Mouse (Mus musculus) left cerebral cortex, postnatal 25 days (tissue): ENCODE results near the gene 5730522E02Rik. TPM values are rescaled to one million over a fixed set of nuclear protein-coding genes. Genes with fewer than 3 reads are reported as not detected.
A peak's percentile ranks its signal among the peaks of the same experiment; 100 is the strongest.
"Not testable (repeated sequence)": the region's sequence is repeated elsewhere in the genome, so short reads cannot be mapped to it uniquely, and the experiment has no call there.

Experiments
- DNase-seq, 2 experiments: peaks; one replicate each; pipeline ENCODE4 v3.0.0; 2022; ENCODE audit warnings: low spot score in 2 of 2, mixed read lengths in 1 of 2
- intact Hi-C: fragments of 180-260 bp; cut with DNase I; formaldehyde crosslinking; loops from one replicate; pipeline ENCODE4 v1.15.1; 2025
- total RNA-seq, 2 experiments: library from RNA; stranded (reverse); gene quantifications; 2 replicates each; pipeline ENCODE4 v1.2.3; 2021

Gene 5730522E02Rik
- 10 to 100 TPM; 12.4 to 13.0 TPM for total RNA-seq

DNA sequence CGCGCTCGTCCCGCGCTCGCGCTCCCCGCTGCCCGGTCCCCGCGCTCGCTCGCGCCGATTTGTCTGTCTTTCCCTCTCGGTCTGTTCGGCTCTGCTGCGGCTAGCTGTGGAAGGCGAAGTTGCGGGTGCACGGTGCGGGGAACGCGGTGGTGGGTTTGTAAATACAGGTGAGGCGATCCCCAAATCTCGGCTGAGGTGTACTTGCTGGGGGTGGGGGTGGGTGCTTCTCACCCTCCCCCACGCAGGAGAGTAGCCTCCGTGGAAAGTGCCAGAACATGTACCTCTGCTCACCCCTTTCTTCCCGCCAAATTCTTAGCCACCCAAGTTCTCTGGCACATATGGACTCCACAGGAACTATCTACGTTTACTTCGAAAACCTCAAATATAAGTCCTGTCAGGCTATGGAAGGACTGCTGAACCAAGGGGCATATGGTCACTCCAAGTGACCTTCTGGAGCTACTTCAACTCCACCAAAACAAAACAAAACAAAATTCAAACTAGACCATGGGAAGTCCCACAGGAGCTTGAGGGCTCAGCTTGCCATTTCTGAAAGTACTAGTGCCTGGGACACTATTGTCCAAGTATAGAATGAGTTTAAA lies at the start of gene 5730522E02Rik:
Gene 5730522E02Rik (minus strand): TSS at position 182 of the 599 bp plus-strand sequence.
- DNase-seq, result peak in 1 of 2 experiments; percentile 15
- intact Hi-C loops, result no loop called here

DNA sequence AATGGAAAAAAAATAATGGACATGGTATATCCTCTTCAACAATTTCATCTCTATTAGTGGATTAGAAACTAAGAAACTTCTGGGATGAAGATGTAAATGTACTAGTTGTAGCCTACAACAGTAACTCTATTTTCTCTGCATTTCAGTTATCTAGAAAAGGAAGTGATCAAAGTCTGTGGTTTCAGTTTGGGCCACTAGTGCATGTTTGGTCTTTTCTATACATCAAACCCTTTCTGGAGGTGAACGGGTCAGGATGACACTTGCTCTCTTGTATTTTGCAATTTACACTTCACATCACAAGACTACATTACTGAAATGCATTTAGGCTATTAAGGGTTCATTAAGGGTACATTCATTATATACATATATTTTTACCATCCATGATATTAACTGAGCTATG lies 26.0 kb upstream of the 5730522E02Rik start:
- DNase-seq, result no peak
- intact Hi-C loops, result no loop called here

DNA sequence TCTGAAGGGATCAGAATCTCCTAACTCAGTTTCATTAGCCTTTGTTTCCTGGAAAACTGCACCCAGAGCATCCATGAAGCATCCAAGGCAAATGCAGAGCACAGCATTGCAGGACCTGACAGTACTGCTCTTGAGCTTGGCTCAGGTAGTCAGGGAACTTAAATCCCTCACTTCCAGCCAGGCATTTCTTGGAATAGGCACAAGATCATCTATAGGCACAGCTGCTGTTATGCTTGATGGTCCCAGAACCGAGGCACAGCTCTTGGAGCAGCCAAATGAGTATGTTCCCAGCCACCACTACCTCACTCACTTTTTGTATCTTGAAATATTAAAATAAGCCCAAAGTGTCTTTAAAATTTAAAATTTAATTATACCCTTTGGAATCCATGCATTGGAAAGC lies 19.3 kb upstream of the 5730522E02Rik start:
- intact Hi-C loops, result no loop called here

DNA sequence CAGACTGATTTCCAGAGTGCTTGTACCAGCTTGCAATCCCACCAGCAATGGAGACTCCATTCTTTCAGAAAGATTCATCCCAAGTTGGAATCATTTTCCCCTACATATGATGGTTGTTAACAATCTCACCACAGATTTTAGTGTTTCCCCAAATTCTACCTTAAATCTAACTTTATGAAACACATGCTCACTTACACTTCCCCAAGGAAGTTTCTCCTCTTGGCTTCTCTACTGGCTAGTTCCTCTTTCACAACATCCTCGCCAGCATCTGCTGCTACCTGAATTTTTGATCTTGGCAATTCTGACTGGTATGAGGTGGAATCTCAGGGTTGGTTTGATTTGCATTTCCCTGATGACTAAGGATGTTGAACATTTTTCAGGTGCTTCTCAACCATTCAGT lies 3.1 kb upstream of the 5730522E02Rik start:
- DNase-seq, intact Hi-C loops: not testable (repeated sequence)

More for the DNA sequence above, 19.3 kb upstream of the 5730522E02Rik start:
- DNase-seq, result peak in 1 of 2 experiments; percentile 13

DNA sequence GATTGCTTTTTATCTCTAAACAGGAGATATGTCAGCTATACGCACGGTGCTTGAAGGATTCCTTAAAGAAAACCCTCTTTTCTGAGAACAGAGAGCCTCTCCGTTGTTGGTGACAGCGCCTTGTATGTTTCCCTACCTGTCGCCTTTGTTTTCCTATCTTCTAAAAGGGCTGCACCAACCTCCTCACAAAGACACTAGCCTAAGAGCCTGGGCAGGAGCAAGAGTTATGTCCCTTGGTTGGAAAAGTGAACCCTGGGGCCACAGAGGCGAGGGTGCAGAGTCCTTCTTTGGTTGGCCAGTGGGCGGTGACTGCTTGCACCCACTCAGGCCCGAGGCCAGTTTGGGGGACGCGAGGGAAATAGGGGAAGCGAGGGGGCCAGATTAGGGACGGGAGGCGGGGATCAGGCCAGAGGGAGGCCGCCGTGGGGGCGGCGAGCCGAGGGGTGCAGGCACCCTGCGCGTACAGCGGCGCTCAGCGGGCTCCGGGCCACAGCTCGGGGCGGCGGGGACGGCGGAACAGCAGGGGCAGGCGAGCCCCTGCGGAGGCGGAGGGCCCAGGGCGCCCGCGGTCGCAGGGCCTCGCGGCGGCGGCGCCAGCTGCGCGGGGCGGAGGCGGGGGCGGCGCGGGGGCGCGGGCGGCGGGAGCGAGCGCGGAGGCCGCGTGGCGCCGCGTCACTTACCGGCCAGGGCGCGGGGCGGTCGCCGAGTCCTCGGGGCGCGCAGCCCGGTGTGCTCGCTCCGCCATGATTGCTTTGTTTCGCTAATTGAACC lies 567 bp downstream of the 5730522E02Rik start:
- peak; percentile 43 to 48 for DNase-seq
- intact Hi-C loops, result loop anchor here (10.0 kb wide), 2 partner anchors 755 to 785 kb away; no protein-coding TSS in a partner anchor

DNA sequence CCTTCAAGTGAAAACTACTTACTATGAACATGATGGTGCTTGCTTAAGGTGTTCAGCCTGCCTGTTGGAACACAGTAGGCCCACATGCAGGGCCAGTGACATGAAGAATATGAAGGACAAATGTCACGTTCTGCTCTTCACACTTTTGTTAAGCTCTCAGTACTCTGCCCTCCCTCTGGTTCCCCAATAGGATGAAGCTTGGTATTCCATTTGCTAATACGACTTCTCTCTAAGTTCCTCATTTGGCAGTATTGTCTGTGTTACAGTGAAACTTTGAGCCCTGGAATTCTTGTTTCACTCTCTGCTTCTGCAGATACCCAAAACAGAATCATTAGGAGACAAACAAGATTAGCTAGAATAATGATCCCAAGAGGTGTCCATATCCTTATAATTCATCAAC lies 7.1 kb downstream of the 5730522E02Rik start:
- intact Hi-C loops, result loop anchor here (5.0 to 10.0 kb wide), 4 partner anchors 289 to 791 kb away; no protein-coding TSS in a partner anchor
- no peak for DNase-seq

DNA sequence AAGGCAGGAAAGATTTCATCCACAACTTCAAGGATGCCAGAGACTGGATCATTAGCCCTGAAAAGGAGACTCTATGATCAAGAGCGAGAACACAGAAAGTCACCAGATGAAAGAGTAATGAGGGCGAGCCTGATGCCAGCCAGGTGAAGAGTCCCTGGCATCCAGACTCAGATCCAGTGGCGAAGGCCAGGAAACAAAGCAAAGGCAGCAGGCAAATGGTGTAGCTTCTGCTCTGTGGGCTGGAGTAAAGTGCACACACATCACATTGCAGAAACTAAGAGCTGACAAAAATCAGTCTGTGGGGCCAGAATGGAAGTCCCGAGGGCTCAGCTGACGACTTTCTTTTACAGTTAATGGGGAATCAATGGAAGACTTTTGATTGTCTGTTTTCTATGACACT lies 7.7 kb downstream of the 5730522E02Rik start:
- intact Hi-C loops, result loop anchor here (5.0 to 10.0 kb wide), 4 partner anchors 289 to 792 kb away; no protein-coding TSS in a partner anchor
- no peak for DNase-seq

DNA sequence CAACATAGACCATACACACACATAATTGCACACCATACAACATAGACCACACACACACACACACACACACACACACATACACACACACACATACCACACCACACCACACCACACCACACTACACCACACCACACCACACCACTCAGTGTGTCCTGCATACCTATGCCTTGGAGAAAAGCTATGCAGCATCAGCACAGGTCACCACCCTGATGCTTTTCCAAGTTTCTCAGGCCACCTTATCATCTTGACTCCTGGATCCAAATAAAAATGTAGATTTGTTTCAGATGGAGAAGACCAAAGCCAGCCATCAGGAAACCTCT lies 8.8 kb downstream of the 5730522E02Rik start:
- DNase-seq, result no peak
- intact Hi-C loops, result loop anchor here (5.0 to 10.0 kb wide), 4 partner anchors 291 to 793 kb away; no protein-coding TSS in a partner anchor

DNA sequence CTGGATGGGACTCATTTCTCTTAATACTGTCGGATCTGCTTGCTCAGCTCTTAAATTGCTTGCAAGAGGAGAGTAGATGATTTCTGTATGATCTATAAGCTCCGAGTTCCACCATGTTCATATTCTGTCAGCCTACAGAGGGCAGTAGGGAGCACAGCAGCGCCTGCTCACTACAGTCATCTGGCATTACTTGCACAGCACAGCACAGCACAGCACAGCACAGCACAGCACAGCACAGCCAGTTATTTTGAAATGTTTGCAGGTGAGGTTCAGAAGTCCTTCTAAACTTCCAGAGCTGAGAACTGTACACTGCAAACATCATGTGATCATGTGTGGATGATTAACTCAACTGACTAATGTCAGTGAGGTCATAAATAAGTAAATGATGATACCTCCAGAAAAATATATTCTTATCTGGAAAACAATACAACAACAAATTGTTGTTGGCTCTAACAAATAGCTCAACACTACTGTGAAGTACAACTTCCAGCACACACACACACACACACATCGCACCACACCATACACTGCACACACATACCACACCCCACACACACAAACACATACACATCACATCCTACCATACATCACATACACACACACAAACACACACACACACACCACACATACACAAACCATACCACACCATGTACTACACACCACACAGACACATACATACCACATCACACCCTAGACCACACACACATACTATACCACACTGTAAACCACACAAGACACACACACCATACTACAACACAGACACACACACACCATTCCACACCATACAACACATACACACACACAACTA lies 9.4 kb downstream of the 5730522E02Rik start:
- intact Hi-C loops, result loop anchor here (5.0 to 10.0 kb wide), 4 partner anchors 291 to 794 kb away; no protein-coding TSS in a partner anchor
- DNase-seq, result peak; percentile 37 to 65

DNA sequence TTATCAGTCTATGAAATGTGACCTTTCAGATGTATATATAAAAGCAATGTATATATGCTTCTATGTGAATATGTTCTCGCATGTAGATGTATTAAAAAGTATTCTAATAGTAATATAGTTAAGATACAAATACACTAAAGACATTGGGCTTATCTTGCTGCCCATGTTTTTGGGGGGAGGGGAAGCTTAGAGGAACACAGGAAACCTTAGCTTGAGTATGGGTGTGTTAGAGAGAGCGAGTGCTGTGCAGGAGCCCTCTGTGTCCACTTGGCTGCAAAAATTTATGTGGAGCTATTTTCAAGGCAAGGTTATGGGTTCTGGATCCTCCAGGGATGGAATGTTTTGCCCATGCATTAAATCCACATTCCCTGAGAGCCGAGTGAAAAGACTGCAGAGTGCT lies 15.1 kb downstream of the 5730522E02Rik start:
- intact Hi-C loops, result no loop called here
- DNase-seq, result no peak

DNA sequence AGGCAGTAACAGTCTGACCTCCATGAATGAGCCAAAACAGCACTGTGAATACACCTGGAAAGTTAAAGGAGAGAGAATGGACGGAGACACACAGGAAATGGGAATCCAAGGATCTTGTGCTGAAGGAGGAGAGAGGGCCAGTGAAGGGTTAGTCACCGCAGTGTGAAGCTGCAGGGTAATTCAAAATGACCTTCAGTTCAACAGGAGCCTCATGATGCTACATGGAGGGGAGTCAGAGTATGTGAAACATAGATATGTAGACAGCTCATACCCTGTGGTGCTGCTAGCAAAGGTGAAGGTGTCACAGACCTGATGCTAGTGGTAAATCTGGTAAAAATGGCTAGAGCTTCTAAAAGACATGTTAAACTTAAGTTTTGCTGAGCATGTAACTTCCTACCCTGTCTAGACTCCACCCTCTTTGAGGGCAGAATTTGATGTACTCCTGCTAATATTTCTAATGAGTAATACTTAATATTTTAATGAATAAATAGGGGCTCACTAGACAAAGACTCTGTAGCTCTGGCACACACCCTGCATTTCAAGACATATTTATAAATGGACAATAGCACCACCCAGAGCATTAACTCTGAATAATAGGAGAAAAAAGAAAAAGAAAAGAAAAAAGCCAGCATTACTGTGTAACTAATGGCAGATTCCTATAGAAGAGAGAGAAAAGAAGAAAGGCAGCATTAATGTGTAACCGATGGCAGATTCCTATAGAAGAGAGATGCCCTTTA lies 23.2 kb downstream of the 5730522E02Rik start:
- DNase-seq, result no peak
- intact Hi-C loops, result no loop called here

DNA sequence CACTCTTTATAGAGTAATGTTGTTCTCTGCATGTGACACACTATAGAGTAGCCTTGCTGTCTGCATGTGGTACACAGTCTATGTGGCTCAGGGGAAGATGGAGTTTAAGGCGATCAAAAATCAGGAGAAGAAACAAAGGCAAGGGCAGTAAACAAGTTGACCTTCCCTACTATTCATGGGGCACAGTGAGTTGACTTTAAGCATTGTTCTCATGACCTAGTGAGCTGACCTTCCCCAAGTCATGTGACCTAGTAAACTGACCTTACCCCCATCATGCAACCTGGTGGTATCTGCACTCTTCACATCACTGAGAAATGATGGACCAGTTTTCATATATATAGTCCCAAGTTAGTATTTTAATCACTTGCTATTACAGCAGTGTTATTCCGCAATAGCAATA lies 40.0 kb downstream of the 5730522E02Rik start:
- DNase-seq, result no peak
- intact Hi-C loops, result no loop called here

DNA sequence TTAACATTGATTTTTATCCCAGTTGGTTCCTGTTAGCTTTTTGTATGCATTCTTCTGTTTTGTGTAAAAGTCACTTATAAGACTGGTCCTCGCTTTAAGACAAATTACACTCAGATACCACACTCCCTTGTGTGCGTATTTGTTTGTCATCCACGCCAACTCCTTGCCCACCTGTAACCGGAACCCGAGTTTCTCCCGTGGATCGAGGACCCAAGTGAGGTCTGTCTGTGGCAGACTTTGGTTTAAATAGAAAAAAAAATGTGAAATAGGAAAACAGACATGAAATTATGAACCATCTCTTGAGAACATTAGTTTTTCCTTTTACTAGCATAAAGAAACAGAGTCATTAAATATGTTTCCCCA lies 43.0 kb downstream of the 5730522E02Rik start:
- DNase-seq, result no peak
- intact Hi-C loops, result no loop called here

DNA sequence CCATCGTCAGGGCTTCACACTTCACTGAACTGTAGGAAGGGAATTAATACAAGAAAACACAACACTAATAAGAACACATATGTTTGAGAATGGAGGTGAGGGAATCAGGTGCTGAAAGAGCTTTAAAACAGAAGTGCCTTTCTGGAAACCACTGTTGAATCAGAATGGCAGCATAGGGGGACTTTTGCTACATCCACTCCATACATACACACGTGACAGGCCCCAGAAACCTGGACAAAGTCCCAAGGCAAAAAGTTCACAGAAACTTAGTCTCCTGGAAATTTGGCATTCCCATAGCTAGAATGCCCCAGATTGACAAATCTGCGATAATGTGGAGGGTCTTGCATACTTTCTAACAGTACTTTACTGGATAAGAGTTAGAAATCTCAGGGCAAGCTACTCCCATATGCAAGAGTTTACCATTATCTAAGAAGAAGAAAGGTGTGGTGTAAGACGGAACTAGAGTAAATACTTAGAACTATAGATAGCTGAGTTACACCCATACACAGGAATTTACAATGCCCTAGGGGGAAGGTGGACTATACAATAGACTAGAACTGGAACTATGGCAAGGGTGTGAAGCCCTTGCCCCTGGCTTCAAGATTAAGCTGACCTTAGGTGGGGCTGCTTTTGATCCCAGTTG lies 43.5 kb downstream of the 5730522E02Rik start:
- DNase-seq, result no peak
- intact Hi-C loops, result no loop called here

DNA sequence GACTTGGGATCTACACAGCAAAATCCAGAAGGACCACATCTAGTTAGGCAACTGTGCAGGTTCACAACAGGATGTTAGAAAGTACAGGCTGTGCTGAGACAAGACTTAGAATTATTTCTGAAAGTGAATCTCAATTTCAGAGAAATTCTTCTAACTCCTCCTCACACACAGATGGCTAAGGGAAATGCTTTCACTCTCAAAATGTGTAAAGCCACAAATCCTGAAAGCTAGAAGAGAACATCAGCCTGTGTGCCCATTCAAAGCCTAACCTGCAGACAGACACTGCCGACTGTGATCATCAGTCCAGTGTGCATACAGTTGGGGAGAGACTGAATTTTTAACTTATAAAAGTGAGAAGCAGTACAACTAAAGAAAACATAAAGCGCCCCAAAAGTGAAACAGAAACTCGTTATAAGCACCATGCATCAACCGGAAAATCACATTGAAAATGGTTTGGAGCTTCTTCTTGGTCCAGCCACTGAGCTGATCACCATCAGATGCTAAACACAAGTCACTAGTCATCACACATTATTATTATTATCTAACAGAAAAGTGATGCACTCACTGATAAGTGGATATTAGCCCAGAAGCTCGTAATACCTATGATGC lies 45.8 kb downstream of the 5730522E02Rik start:
- DNase-seq, result peak; percentile 30 to 67
- intact Hi-C loops, result no loop called here

DNA sequence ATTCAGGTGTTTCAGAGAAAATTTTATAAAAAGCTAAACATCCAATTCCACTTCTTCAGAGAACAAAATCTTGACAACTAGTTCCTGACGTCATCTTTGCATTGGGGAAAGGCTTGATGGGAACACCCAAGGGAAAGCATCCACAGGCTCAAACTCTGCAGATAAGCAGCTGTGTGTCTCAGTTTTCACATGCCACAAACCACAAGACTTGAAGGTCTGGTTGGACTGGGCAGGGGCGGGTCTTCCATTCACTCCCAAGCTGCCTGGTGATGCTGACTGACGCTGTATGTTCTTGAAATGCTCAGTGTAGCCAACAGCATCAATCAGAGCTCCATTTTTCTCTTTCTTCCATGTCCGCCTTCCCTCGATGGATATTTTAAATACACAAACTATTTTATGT lies 49.2 kb downstream of the 5730522E02Rik start:
- intact Hi-C loops, result no loop called here
- no peak for DNase-seq

DNA sequence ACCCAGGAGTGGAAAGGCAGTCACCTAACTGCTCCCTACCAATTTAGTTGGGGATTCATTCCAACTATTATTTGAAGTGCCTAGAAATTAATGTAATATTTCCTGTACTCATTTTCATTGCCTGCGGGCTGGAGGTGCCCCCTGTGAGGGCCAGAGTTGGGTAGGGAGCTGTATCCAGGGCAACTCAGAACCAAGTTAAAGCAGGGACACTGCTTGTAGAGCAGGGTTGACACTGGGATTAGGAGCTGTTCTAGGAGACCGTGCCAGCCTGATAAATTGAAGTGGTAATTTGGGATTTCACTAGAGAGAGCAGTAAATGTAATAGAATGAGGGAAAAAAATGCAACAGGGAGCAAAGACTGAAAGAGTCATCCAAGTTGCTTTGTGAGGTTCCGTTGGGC lies 51.5 kb downstream of the 5730522E02Rik start:
- intact Hi-C loops, result no loop called here

DNA sequence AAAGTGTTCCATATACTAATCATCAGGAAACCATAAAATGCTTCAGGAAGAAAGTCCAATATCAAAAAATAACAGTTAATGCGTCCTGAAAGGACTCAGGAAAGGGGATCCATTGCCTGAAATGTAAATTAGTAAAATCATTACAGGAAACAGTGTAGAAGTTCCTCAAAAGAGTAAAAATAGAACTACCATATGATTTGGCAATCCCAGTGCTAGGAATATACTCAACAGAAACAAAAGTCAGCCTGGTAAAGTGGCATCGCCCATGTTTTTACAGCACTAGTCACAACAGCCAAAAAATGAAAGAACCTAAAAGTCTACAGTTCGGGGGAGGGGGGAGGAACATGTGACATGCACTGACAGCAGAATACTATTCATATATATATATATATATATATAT lies 70.5 kb downstream of the 5730522E02Rik start:
- intact Hi-C loops, result no loop called here
- no peak for DNase-seq

More for the DNA sequence above, 51.5 kb downstream of the 5730522E02Rik start:
- no peak for DNase-seq

DNA sequence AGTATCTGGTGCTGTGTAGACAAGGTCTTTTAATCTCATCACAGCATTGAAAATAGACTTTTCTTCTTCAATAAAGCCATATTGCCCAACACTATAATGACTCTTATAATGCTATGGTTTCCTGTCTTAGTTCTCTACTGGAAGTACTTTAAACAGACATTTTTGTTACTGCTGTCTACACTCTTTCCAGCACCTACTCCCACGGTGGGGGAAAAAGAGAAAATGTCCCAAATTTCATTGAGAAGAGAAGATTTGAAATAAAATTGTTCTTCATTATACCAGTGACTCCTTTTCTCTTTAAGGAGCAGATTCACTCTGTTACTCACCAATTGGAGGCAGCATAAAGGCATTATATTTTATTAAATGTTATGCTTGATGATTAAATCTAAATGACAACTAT lies 72.5 kb downstream of the 5730522E02Rik start:
- intact Hi-C loops, result no loop called here
- peak in 1 of 2 experiments; percentile 75 for DNase-seq
